Mouse (Mus musculus) kidney, adult 2 months (tissue): ENCODE measurements at regions not wholly inside any gene's neighbourhood (a gene's known extent, or its start where the extent isn't known, plus 50 kb on each side); places are given as distances from the start of the nearest gene placed in this dataset.

Experiments
- CTCF ChIP-seq: fragments of 200-500 bp; conservative IDR thresholded peaks from 2 replicates; pipeline ENCODE4 v1.5.1; 2011; ENCODE audit warnings: low read depth, mild to moderate bottlenecking, control low read depth, low read length, moderate library complexity, mixed read lengths; ENCODE audit not compliant: insufficient read depth, insufficient read length
- POLR2A ChIP-seq: fragments of 200-500 bp; IDR thresholded peaks from one replicate; pipeline ENCODE4 v1.6.1; 2011; ENCODE audit warnings: low read depth, low read length, control low read depth

- TF ChIP-seq CTCF: no peak
- TF ChIP-seq POLR2A: no peak
Observed at GRCm38 (mm10) chr3:59423621-59424020, 79.4 kb upstream of the Igsf10 start.
